Mouse (Mus musculus) embryonic fibroblast, embryonic 13.5 days (primary cell): ENCODE measurements around the gene Neu2. TPM values are rescaled to one million over a fixed set of nuclear protein-coding genes. Genes with fewer than 3 reads are reported as not detected.

Experiments used
- H3K27ac ChIP-seq: 2 replicates; pipeline ENCODE4 v1.5.1; 2012; ENCODE audit warnings: low read length, control low read depth, inconsistent platforms; ENCODE audit not compliant: insufficient read depth
- H3K4me1 ChIP-seq: 2 replicates; pipeline ENCODE4 v1.6.1; 2011; ENCODE audit warnings: low read length; ENCODE audit not compliant: control insufficient read depth, insufficient read depth
- H3K4me3 ChIP-seq: 2 replicates; pipeline ENCODE4 v1.5.1; 2011; ENCODE audit warnings: mild to moderate bottlenecking, control low read depth, low read length; ENCODE audit not compliant: insufficient read depth
- CTCF ChIP-seq: IDR thresholded peaks from 2 replicates; pipeline ENCODE4 v1.5.1; 2011; ENCODE audit warnings: mild to moderate bottlenecking, control low read depth, low read length, moderate library complexity, borderline replicate concordance; ENCODE audit not compliant: insufficient read depth
- POLR2A ChIP-seq: IDR thresholded peaks from 2 replicates; pipeline ENCODE4 v1.6.1; 2011; ENCODE audit warnings: low read depth, mild to moderate bottlenecking, control low read depth, low read length, moderate library complexity
- polyA plus RNA-seq: library from polyadenylated mRNA; stranded (reverse); fragments of >200 nt; gene quantifications from 2 replicates; pipeline ENCODE4 v1.2.4, GENCODE M21; 2011; ENCODE audit warnings: low read depth; ENCODE audit not compliant: missing spikeins, insufficient read length

Neu2 gene
- polyA plus RNA-seq, 1 experiment, result not detected

GRCm38 (mm10) chr1:87643016-87643415 is 133.3 kb downstream of the Neu2 start:
- H3K4me1 ChIP-seq, result no peaks in the 10 kb centered on the region
- no peak overlapping the region for H3K27ac ChIP-seq
- TF ChIP-seq CTCF, result no peak
- TF ChIP-seq POLR2A, result no peak
- H3K4me3 ChIP-seq, result no peak overlapping the region

GRCm38 (mm10) chr1:87645041-87645440 is 135.4 kb downstream of the Neu2 start:
- Histone ChIP-seq H3K4me1 (no peaks in the 10 kb centered on the region), H3K4me3 (no peak overlapping the region), H3K27ac (no peak overlapping the region)
- TF ChIP-seq POLR2A, result no peak
- no peak for TF ChIP-seq CTCF

GRCm38 (mm10) chr1:87645748-87646147 is 136.1 kb downstream of the Neu2 start:
- Histone ChIP-seq H3K27ac (no peak overlapping the region), H3K4me3 (no peak overlapping the region), H3K4me1 (no peaks in the 10 kb centered on the region)
- TF ChIP-seq POLR2A, result no peak

Other genes starting within 250 kb of the Neu2 start
- gene Efhd1, start 245.5 kb upstream of the Neu2 start, polyA plus RNA-seq, result 0.38 and 0.49 TPM in 2 replicates
- 76.1 and 82.9 TPM in 2 replicates for gene Gigyf2, start 182.9 kb upstream of the Neu2 start, polyA plus RNA-seq
- not detected in 2 replicates for gene Kcnj13, start 115.2 kb upstream of the Neu2 start, polyA plus RNA-seq
- not detected in 2 replicates for gene Snorc, start 39.6 kb upstream of the Neu2 start, polyA plus RNA-seq
- 0.68 and 1.2 TPM in 2 replicates for gene Ngef, start 64.0 kb downstream of the Neu2 start, polyA plus RNA-seq
- gene Inpp5d, start 110.4 kb downstream of the Neu2 start, polyA plus RNA-seq, result 1.6 TPM in 1 of 2 replicates, not detected in the other
- gene Atg16l1, start 246.0 kb downstream of the Neu2 start, polyA plus RNA-seq, result 25.4 and 32.1 TPM in 2 replicates